Mouse (Mus musculus) small intestine, adult 2 months (tissue): ENCODE results near the gene Il17c. TPM values are rescaled to one million over a fixed set of nuclear protein-coding genes. Genes with fewer than 3 reads are reported as not detected.

Experiments
- H3K27ac ChIP-seq: fragments of 200-500 bp; 2 replicates; pipeline ENCODE4 v1.5.1; 2012; ENCODE audit warnings: low read depth, low read length, control low read depth, inconsistent platforms; ENCODE audit not compliant: insufficient read depth
- H3K27me3 ChIP-seq: fragments of 200-500 bp; 2 replicates; pipeline ENCODE4 v1.6.1; 2012; ENCODE audit warnings: mild to moderate bottlenecking, moderate library complexity, low read length, inconsistent platforms; ENCODE audit not compliant: control insufficient read depth, insufficient read depth
- H3K36me3 ChIP-seq: fragments of 200-500 bp; 2 replicates; pipeline ENCODE4 v1.6.1; 2012; ENCODE audit warnings: mild to moderate bottlenecking, low read length, control low read depth, inconsistent platforms; ENCODE audit not compliant: control insufficient read depth, insufficient read depth
- H3K4me1 ChIP-seq: fragments of 200-500 bp; 2 replicates; pipeline ENCODE4 v1.6.1; 2012; ENCODE audit warnings: low read length, inconsistent platforms, mixed read lengths; ENCODE audit not compliant: control insufficient read depth, insufficient read depth, insufficient read length
- H3K4me3 ChIP-seq: fragments of 200-500 bp; 2 replicates; pipeline ENCODE4 v1.5.1; 2012; ENCODE audit warnings: low read depth, mild to moderate bottlenecking, control low read depth, inconsistent platforms, low read length, moderate library complexity
- CTCF ChIP-seq: fragments of 200-500 bp; IDR thresholded peaks from 2 replicates; pipeline ENCODE4 v1.5.1; 2012; ENCODE audit warnings: low read depth, mild to moderate bottlenecking, control low read depth, inconsistent platforms, low read length, moderate library complexity, mixed read lengths; ENCODE audit not compliant: insufficient replicate concordance, insufficient read length; ENCODE audit errors: extremely low read depth
- POLR2A ChIP-seq: fragments of 200-500 bp; IDR thresholded peaks from 2 replicates; pipeline ENCODE4 v1.6.1; 2012; ENCODE audit warnings: low read depth, mild to moderate bottlenecking, control low read depth, inconsistent platforms, low read length, moderate library complexity
- WGBS: fragments of 180-500 bp; shearing (Covaris S2); methylation state at CpG from one replicate; pipeline ENCODE4 v1.1.7; 2018; 5-methylcytosine and 5-hydroxymethylcytosine counted together
- polyA plus RNA-seq: library from polyadenylated mRNA; depleted of rRNA; stranded (reverse); fragments of >200 nt; gene quantifications from 2 replicates; pipeline ENCODE4 v1.2.3, GENCODE M21; 2012

Il17c gene
- polyA plus RNA-seq, 1 experiment, result 0.30 TPM

DNA sequence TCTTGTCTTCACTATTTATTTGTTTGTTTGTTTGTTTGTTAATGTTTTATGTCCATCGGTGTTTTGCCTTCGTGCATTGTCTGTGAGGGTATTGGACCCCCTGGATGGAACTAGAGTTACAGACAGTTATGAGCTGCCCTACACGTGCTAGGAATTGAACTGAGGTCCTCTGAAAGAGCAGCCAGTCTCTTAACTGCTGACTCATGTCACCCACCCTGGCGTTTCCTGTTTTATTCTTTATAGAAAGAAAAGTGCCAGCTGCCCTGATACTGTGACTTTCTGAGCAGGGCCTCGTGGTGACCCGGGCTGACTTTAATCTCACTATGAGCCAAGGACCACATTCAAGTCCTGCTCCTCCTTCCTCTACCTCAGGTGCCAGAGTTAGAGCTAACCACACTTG is 6.3 kb upstream of the Il17c start:
- H3K4me1 ChIP-seq, result no peaks in the 10 kb centered on the region
- H3K27ac ChIP-seq, result no peak overlapping the region
- no peaks in the 10 kb centered on the region for H3K27me3 ChIP-seq
- H3K4me3 ChIP-seq, result no peak overlapping the region
- WGBS, result 76% methylated on average over 6 of the region's 6 CpGs
- TF ChIP-seq CTCF (no peak), POLR2A (no peak)
- H3K36me3 ChIP-seq, result peaks cover 70% of the 10 kb centered on the region

GRCm38 (mm10) chr8:122419881-122420555 is 1.8 kb upstream of the Il17c start:
- Histone ChIP-seq H3K27ac (no peak overlapping the region), H3K4me1 (peaks cover 3% of the 10 kb centered on the region; the same call in 1 of the 2 replicates), H3K4me3 (no peak overlapping the region), H3K27me3 (no peaks in the 10 kb centered on the region), H3K36me3 (peaks cover 34% of the 10 kb centered on the region)
- TF ChIP-seq CTCF (no peak), POLR2A (no peak)
- WGBS, result 73% methylated on average over 9 of the region's 9 CpGs

GRCm38 (mm10) chr8:122423217-122423616 is 1.4 kb downstream of the Il17c start:
- no peak for TF ChIP-seq POLR2A
- no peak for TF ChIP-seq CTCF
- WGBS, result 89% methylated on average over 24 of the region's 24 CpGs
- Histone ChIP-seq H3K27me3 (no peaks in the 10 kb centered on the region), H3K27ac (no peak overlapping the region), H3K4me1 (peaks cover 3% of the 10 kb centered on the region), H3K36me3 (peaks cover 17% of the 10 kb centered on the region), H3K4me3 (no peak overlapping the region)

- 36% methylated on average over 5 of the region's 5 CpGs for WGBS
- TF ChIP-seq POLR2A (no peak), CTCF (no peak)
- H3K27me3 ChIP-seq, result no peaks in the 10 kb centered on the region
- H3K36me3 ChIP-seq, result peaks cover 13% of the 10 kb centered on the region
- H3K4me1 ChIP-seq, result peaks cover 3% of the 10 kb centered on the region
- H3K4me3 ChIP-seq, result no peak overlapping the region
- H3K27ac ChIP-seq, result no peak overlapping the region
Observed at GRCm38 (mm10) chr8:122423659-122424058, 1.8 kb downstream of the Il17c start.

DNA sequence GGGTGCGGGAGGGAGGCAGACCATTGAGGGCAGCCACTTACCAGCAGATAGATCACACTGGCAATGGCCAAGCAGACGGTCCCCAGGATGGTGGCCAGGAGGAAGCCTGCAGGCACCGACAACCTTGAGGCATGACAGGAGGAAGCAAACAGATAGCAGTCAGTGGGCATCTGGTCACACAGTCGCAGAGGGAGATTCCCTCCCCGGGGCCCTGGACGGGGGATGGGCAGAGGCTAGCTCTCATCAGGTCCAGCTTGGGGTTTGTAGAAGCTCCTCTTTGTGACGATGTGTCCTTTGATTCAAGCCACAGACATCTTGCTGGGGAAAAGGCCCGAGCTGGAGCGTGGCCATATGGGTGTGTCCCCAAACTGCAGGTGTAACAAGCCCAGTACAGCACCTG is 4.3 kb downstream of the Il17c start:
- TF ChIP-seq CTCF (no peak), POLR2A (no peak)

GRCm38 (mm10) chr8:122427607-122428006 is 5.8 kb downstream of the Il17c start:
- Histone ChIP-seq H3K27me3 (no peaks in the 10 kb centered on the region), H3K4me3 (no peak overlapping the region), H3K36me3 (peaks cover 13% of the 10 kb centered on the region; the same call in 1 of the 2 replicates), H3K27ac (no peak overlapping the region), H3K4me1 (peaks cover 9% of the 10 kb centered on the region)
- 94% methylated on average over 7 of the region's 7 CpGs for WGBS
- TF ChIP-seq POLR2A (no peak), CTCF (no peak)

More for the DNA sequence above, 4.3 kb downstream of the Il17c start:
- no peak overlapping the region for H3K27ac ChIP-seq
- WGBS, result 39% methylated on average over 9 of the region's 9 CpGs
- no peaks in the 10 kb centered on the region for H3K27me3 ChIP-seq
- no peak overlapping the region for H3K4me3 ChIP-seq
- H3K4me1 ChIP-seq, result peaks cover 3% of the 10 kb centered on the region
- H3K36me3 ChIP-seq, result peaks cover 13% of the 10 kb centered on the region; the same call in 1 of the 2 replicates

DNA sequence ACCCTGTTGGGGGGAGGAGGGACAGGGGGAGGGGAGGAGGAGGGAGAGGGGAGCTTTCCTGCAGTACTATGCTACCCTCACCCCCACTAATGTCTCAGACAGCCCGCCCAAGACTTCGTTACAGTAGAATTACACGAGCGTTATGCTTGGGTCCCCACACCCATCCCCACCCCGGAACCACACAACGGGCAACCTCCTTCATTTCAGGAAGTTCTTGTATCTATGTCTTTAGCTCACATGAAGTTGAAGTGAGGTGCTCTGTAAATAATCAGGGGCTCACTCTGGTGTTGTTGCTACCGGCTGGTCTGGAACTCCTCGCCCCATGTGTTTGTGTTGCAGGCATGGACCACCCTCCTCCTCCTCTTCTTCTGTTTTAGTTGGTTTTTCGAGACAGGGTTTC is 6.3 kb downstream of the Il17c start:
- Histone ChIP-seq H3K27ac (no peak overlapping the region), H3K4me3 (no peak overlapping the region), H3K36me3 (peaks cover 13% of the 10 kb centered on the region; the same call in 1 of the 2 replicates), H3K27me3 (no peaks in the 10 kb centered on the region), H3K4me1 (peaks cover 14% of the 10 kb centered on the region)
- TF ChIP-seq CTCF (no peak), POLR2A (no peak)
- 89% methylated on average over 9 of the region's 9 CpGs for WGBS
